Mouse (Mus musculus) limb, embryonic 12.5 days (tissue): ENCODE measurements around the gene Sgca. TPM values are rescaled to one million over a fixed set of nuclear protein-coding genes. Genes with fewer than 3 reads are reported as not detected.
"Not testable (repeated sequence)": the region's sequence is repeated elsewhere in the genome, so short reads cannot be mapped to it uniquely, and the experiment has no call there.

Experiments
- ATAC-seq: fragments of 200-750 bp; cut with Nextera tagmentation; 2 replicates; pipeline ENCODE4 v1.8.0; 2017; ENCODE audit warnings: low read depth, moderate TSS enrichment; ENCODE audit not compliant: insufficient number of reproducible peaks, insufficient read depth, low FRiP score, low TSS enrichment
- H3K27ac ChIP-seq: fragments of 300-500 bp; sonication (generic); 2 replicates; pipeline ENCODE4 v1.5.1; 2016; ENCODE audit warnings: mild to moderate bottlenecking, moderate library complexity
- H3K27me3 ChIP-seq: fragments of 300-500 bp; sonication (generic); 2 replicates; pipeline ENCODE4 v1.6.1; 2016; ENCODE audit warnings: mild to moderate bottlenecking, moderate library complexity
- H3K36me3 ChIP-seq: fragments of 300-500 bp; sonication (generic); 2 replicates; pipeline ENCODE4 v1.6.1; 2016; ENCODE audit warnings: mild to moderate bottlenecking, moderate library complexity
- H3K4me1 ChIP-seq: fragments of 300-500 bp; sonication (generic); replicated peaks from 2 replicates; pipeline ENCODE4 v1.6.1; 2016
- H3K4me2 ChIP-seq: fragments of 300-500 bp; sonication (generic); 2 replicates; pipeline ENCODE4 v1.6.1; 2016; ENCODE audit warnings: mild to moderate bottlenecking, moderate library complexity
- H3K4me3 ChIP-seq: fragments of 300-500 bp; sonication (generic); replicated peaks from 2 replicates; pipeline ENCODE4 v1.5.1; 2016; ENCODE audit warnings: mild to moderate bottlenecking
- H3K9ac ChIP-seq: fragments of 300-500 bp; sonication (generic); replicated peaks from 2 replicates; pipeline ENCODE4 v1.6.1; 2016; ENCODE audit warnings: mild to moderate bottlenecking, moderate library complexity
- H3K9me3 ChIP-seq: fragments of 300-500 bp; sonication (generic); 2 replicates; pipeline ENCODE4 v1.6.1; 2016; ENCODE audit warnings: mild to moderate bottlenecking, moderate library complexity
- WGBS: fragments of 180-500 bp; shearing (Covaris S2); methylation state at CpG from one replicate; pipeline ENCODE4 v1.1.7; 2016; 5-methylcytosine and 5-hydroxymethylcytosine counted together
- polyA plus RNA-seq: library from polyadenylated mRNA; unstranded; fragments of >200 nt; fragmentation: Nextera tagmentation; extraction: Ambion mirVana; gene quantifications from 2 replicates; pipeline ENCODE4 v1.2.1, GENCODE M21; 2016

Gene Sgca
- polyA plus RNA-seq, 1 experiment from 2014 or later, result 2.8 TPM

DNA sequence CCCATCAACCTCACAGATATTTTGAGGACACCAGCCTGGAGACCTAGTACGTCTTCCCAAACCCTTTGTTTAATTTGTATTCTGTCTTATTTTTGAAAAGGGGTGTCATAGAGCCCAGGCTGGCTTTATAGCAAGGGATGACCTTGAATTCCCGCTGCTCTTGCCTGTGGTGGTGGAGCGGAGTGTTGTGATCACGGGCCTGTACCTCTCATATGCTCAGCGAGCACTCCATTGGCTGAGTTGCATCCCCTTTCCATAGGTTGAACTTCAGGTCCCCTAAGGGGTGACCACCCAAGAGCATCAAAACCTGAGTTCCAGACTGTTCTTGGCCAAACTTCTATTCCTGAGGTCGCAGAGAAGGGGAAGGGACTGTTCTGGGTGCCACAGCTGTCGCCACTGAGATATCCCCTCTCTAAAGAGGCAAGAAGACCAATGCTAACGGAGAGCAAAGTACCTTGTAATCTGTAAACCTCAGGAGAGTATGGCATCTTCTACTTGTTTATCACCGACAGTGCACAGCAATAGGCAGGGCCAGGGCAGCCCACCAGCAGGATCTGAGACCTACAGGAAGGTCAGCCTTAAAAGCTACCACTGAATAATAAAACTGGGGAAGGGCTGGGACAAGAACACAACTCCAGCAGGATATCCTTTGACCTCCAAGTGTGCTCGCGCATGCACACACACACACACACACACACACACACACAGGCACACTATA is 3.5 kb upstream of the Sgca start:
- H3K9ac ChIP-seq, result no peak overlapping the region
- H3K4me1 ChIP-seq, result peaks cover 14% of the 10 kb centered on the region; the same call in 1 of the 2 replicates
- no peaks in the 10 kb centered on the region for H3K36me3 ChIP-seq
- 79% methylated on average over 11 of the region's 11 CpGs for WGBS
- peak overlapping the region; percentile 23; the same call in 1 of the 2 replicates for H3K4me3 ChIP-seq
- peak overlapping the region; percentile 55 for H3K4me2 ChIP-seq
- no peaks in the 10 kb centered on the region for H3K27me3 ChIP-seq
- no peak overlapping the region for H3K27ac ChIP-seq
- no peaks in the 10 kb centered on the region for H3K9me3 ChIP-seq
- no peak for ATAC-seq

DNA sequence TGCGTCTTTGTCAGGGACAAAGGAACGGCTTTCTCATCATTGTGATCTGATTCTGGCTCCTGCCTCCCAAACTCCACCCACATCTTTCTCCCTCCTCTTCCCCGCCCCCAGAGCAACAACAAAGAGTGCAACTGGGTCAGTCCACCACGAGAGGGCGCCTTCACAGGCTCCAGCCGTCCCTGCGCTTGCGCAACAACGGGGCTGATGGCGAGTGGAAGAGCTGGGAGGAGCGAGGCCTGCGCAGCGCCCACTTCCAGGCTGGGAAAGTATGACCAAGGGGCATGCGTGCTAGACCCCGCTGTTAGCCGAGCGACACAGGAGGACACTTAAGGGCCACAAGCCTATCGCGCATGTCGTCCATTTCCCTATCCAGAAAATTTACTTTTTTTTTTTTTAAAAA is 2.8 kb upstream of the Sgca start:
- Histone ChIP-seq H3K27me3 (no peaks in the 10 kb centered on the region), H3K9me3 (no peaks in the 10 kb centered on the region), H3K9ac (peak overlapping the region; percentile 38; the same call in 1 of the 2 replicates), H3K36me3 (no peaks in the 10 kb centered on the region), H3K4me2 (peak overlapping the region; percentile 55), H3K27ac (no peak overlapping the region), H3K4me3 (peak overlapping the region; percentile 23), H3K4me1 (peaks cover 14% of the 10 kb centered on the region; the same call in 1 of the 2 replicates)
- WGBS, result 0% methylated on average over 20 of the region's 20 CpGs
- ATAC-seq, result peak; percentile 93

DNA sequence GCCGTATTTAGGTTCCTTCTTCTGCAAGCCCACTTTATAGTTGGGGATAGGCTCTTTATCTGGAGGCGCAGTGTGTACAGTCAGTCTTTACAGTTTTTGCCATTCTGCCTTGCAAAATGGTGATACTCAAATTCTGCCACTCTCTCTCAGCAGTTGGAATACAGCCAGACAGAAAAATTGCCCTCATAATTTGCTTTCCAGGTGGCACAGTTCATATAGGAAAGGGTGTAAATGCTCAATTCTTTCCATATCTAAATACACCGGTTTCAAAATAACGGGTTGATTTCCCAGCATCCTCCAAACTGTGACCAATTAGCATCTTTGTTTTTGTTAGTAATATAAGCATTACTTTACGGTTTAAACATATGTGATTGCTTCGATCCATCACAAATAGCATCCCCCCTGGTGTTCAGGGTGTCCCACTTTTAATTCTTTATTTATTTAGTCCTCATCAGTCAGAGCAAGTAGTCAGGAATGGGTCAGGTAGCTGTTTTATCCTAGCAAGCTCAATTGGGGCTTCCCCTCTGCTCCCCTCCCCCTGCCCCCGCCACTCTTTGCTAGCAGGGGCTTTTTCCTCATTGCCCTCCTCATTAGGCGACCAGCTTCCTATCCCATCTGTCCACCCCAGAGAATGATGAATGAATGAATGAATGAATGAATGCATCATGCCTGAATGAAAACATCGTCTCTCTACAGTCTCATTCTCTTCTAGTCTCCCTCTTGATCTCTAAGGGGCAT is 2.2 kb upstream of the Sgca start:
- no peaks in the 10 kb centered on the region for H3K27me3 ChIP-seq
- no peak overlapping the region for H3K27ac ChIP-seq
- H3K36me3 ChIP-seq, result no peaks in the 10 kb centered on the region
- 50% methylated on average over 9 of the region's 9 CpGs for WGBS
- peak overlapping the region; percentile 38; the same call in 1 of the 2 replicates for H3K9ac ChIP-seq
- ATAC-seq, result peak; percentile 26
- H3K9me3 ChIP-seq, result no peaks in the 10 kb centered on the region
- peaks cover 14% of the 10 kb centered on the region; the same call in 1 of the 2 replicates for H3K4me1 ChIP-seq
- peak overlapping the region; percentile 23 for H3K4me3 ChIP-seq
- peak overlapping the region; percentile 55 for H3K4me2 ChIP-seq

DNA sequence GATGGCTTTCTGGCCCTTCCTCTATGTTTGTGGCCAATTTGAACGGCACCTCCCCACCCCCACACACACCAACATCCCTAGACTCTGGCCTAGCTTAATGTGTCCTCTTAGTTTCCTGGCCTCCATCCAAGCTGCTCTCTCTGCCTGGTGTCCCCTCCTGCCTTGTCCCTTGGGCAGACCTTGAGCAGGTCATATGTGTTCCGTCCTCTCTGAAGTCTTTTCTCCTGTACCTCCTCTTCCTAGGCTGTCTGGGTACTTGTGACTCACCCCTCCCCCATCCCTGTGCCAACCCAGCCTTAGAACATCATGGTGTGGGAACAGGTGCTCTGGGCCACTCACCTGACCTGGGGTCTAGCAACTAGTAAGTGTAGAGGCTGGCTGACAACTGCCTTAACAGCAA is 1.2 kb downstream of the Sgca start:
- Histone ChIP-seq H3K9ac (no peak overlapping the region), H3K27ac (no peak overlapping the region), H3K4me1 (peaks cover 14% of the 10 kb centered on the region; the same call in 1 of the 2 replicates), H3K4me2 (no peak overlapping the region), H3K36me3 (no peaks in the 10 kb centered on the region), H3K4me3 (no peak overlapping the region), H3K9me3 (no peaks in the 10 kb centered on the region), H3K27me3 (peaks cover 15% of the 10 kb centered on the region)
- 78% methylated on average over 2 of the region's 2 CpGs for WGBS
- no peak for ATAC-seq

DNA sequence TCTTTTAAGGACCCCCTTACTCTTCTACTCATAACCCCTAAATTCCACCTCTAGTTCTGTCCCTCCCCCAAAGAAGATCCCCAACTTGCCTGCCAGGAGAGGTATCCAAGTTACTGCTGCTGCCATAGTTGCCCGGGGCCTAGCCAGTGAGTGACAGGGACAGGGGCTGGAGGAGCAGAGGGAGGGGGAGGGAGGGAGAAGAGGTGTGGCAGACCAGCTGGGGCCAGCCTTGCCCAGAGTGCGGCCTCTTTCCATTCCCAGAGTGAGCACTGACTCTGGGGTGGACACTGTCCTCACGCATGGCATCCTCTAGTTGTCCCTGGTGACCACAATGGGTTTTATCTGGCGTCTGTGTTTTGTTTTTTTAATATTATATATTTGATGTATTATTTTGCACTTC is 2.8 kb downstream of the Sgca start:
- H3K36me3 ChIP-seq, result no peaks in the 10 kb centered on the region
- H3K4me3 ChIP-seq, result no peak overlapping the region
- 0 out of 2 replicates have a peak, but pooled peaks have one; percentile 40 for ATAC-seq
- no peak overlapping the region for H3K27ac ChIP-seq
- 53% methylated on average over 4 of the region's 4 CpGs for WGBS
- H3K4me1 ChIP-seq, result 0 out of 2 replicates have a peak, but pooled peaks cover 4% of the 10 kb centered on the region
- H3K9ac ChIP-seq, result no peak overlapping the region
- H3K4me2 ChIP-seq, result no peak overlapping the region
- no peaks in the 10 kb centered on the region for H3K9me3 ChIP-seq
- peaks cover 15% of the 10 kb centered on the region for H3K27me3 ChIP-seq

DNA sequence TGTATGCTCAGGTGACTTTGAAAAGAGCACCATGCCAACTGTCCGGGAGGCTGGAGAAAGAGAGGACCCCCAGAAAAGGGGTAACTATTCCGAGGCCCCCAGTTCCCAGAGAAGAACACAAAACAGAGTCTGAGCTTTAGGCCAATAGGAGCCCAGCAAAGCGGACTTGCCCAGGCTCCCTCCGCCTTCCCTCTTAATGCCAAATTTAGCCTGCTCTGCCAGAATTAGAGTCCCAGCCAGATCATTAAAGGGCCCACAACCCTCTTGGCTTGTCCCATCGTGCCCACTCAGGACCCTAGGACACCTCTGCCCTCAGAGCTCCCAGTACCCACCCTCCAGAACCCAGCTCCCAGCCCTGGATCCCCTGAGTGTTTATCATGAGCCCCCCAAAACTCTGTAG is 3.2 kb downstream of the Sgca start:
- Histone ChIP-seq H3K27ac (no peak overlapping the region), H3K9me3 (no peaks in the 10 kb centered on the region), H3K27me3 (peaks cover 15% of the 10 kb centered on the region), H3K4me2 (no peak overlapping the region), H3K4me3 (no peak overlapping the region), H3K4me1 (no peaks in the 10 kb centered on the region), H3K36me3 (no peaks in the 10 kb centered on the region), H3K9ac (no peak overlapping the region)
- 61% methylated on average over 5 of the region's 5 CpGs for WGBS
- ATAC-seq, result no peak

DNA sequence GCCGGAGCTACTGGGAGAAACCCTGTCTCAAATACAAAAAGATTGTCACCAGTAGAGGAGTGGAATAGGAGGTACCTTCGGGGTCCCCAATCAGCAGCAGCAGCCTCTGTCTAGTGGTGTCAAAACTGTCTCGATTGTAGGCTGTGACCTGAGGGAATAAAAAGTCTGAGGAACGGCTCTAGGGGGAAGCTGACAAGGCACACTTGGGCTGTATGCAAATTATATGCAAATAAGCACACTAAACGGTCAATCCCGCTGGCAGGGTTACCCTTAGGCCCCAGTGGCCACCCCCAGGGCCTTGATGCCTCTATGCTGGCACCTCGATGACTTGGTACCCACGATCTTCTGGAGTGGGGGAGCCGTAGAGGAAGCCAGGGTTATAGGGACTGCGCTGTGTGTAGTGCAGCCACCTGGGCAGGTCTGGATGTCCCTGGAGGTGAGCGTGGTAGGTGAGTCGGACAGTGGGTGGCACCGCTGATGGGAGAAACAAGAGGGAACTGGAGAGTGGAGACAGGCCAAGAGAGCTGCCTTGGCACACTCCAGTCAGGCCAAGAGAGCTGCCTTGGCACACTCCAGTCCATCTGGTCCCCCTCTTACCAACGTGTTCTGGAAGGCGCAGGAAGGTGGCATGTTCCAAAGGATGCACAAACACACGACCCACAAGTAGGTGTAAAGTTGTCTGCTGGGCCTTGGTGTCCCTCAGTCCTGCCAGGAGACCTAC is 4.1 kb downstream of the Sgca start:
- H3K9me3 ChIP-seq, result no peaks in the 10 kb centered on the region
- WGBS, result 64% methylated on average over 16 of the region's 16 CpGs
- H3K4me1 ChIP-seq, result no peaks in the 10 kb centered on the region
- no peak overlapping the region for H3K4me3 ChIP-seq
- H3K36me3 ChIP-seq, result no peaks in the 10 kb centered on the region
- no peak overlapping the region for H3K27ac ChIP-seq
- no peak overlapping the region for H3K9ac ChIP-seq
- H3K27me3 ChIP-seq, result peaks cover 15% of the 10 kb centered on the region
- H3K4me2 ChIP-seq, result no peak overlapping the region
- no peak for ATAC-seq

DNA sequence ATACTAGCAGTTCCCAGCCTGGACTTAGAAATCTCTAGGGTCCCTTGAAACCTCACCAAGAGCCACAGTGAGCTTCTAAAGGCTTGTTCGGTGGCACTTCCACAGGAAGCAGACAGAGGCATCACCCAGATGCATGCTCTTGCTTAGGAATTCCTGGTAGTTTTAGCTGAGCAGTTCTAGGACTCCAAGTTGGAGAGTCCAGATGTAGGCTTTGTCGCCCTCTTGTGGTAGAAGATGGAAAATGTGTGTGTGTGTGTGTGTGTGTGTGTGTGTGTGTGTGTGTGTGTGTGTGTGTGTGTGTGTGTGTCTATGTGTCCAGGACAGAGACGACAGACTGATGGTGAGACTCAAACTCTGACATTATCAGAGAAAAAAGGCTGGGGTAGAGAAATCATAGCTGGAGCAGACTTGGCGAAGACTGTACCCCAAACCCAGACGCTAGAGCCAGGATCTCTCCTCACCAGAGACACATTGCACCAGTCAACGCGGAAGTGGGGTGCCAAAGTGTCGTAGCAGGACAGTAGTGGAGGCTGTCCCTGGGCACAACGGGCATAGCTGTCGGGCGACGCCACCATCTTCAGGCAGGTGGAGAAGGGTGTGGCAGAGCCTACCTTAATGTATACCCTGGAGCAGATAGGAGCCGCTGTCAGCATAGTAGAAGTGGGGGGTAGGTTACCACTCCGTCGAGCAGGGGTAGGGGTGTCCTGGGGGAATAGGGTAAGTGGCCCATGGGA is 5.8 kb downstream of the Sgca start:
- Histone ChIP-seq H3K4me2 (no peak overlapping the region), H3K9ac (no peak overlapping the region), H3K27ac (no peak overlapping the region), H3K9me3 (no peaks in the 10 kb centered on the region), H3K4me1 (no peaks in the 10 kb centered on the region), H3K36me3 (no peaks in the 10 kb centered on the region), H3K4me3 (no peak overlapping the region), H3K27me3 (peaks cover 15% of the 10 kb centered on the region)
- no peak for ATAC-seq
- 62% methylated on average over 15 of the region's 15 CpGs for WGBS

DNA sequence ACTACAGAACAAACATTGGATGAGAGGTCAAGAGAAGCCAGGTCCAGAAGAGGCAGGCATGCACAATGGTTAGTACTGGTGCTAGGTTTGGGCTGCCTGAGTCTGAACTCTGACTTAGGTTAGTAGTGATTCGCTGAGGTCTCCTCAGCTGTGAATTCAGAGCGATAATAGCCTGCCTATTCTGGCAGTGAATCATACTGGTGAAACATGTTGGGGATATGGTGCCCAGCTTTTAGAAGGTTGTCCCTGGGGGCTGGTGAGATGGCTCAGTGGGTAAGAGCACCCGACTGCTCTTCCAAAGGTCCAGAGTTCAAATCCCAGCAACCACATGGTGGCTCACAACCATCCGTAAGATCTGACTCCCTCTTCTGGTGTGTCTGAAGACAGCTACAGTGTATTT is 6.4 kb downstream of the Sgca start:
- peaks cover 15% of the 10 kb centered on the region for H3K27me3 ChIP-seq
- not testable (repeated sequence) for H3K4me3 ChIP-seq, ATAC-seq, H3K27ac ChIP-seq, H3K9me3 ChIP-seq, H3K4me1 ChIP-seq, H3K4me2 ChIP-seq, H3K36me3 ChIP-seq, H3K9ac ChIP-seq
- 95% methylated on average over 4 of the region's 4 CpGs for WGBS

DNA sequence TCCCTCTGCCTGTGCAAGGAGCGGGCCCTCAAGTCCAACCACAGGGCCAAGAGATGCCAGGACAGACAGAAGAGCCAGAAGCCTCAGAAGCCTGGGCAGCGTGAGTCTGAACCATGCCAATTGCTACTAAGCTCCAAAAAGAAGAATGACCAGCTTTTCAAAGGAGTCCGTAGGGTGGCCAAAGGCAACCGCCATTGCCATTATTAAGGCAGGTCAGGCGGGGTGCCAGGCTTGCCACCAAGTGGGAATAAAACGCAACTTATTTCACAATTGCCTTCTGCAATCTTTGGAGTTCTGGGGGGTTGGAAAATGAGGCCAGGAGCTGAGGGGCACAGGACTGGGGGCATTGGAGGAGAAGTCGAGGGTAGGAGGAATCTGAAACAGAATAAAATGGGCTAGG is 7.9 kb downstream of the Sgca start:
- Histone ChIP-seq H3K27ac (no peak overlapping the region), H3K27me3 (peaks cover 15% of the 10 kb centered on the region), H3K36me3 (no peaks in the 10 kb centered on the region), H3K9ac (no peak overlapping the region), H3K4me1 (no peaks in the 10 kb centered on the region), H3K9me3 (no peaks in the 10 kb centered on the region), H3K4me3 (no peak overlapping the region), H3K4me2 (no peak overlapping the region)
- ATAC-seq, result no peak
- WGBS, result 79% methylated on average over 7 of the region's 7 CpGs
